Mouse (Mus musculus) heart, adult 18-20 months (tissue): ENCODE results near the gene Bicdl2. TPM values are rescaled to one million over a fixed set of nuclear protein-coding genes. Genes with fewer than 3 reads are reported as not detected.

Experiments
- DNase-seq, 2 experiments: peaks; one replicate each; pipeline ENCODE4 v3.0.0; 2021 to 2022; ENCODE audit warnings: mixed read lengths in 1 of 2
- total RNA-seq, 2 experiments: library from RNA; stranded (reverse); gene quantifications; 2 replicates each; pipeline ENCODE4 v1.2.3; 2021

Gene Bicdl2
- total RNA-seq, 2 experiments from 2014 or later, result not detected

GRCm38 (mm10) chr17:23717003-23717402 is 56.7 kb downstream of the Bicdl2 start:
- no peak for DNase-seq

Other genes starting within 250 kb of the Bicdl2 start
- gene Vmn2r117, start 180.8 kb upstream of the Bicdl2 start, total RNA-seq, result not detected
- gene Zfp213, start 96.3 kb upstream of the Bicdl2 start, total RNA-seq, result 1 to 10 TPM; 6.2 to 7.3 TPM
- gene Zfp13, start 61.0 kb upstream of the Bicdl2 start, total RNA-seq, result 1 to 10 TPM; 2.2 to 3.1 TPM
- gene Zscan10, start 59.6 kb upstream of the Bicdl2 start, total RNA-seq, result not detected
- gene Mmp25, start 15.2 kb upstream of the Bicdl2 start, total RNA-seq, result under 1 TPM in 1 of 2 experiments, not detected in 1; 0.13 TPM
- 100 to 1,000 TPM; 191 to 199 TPM for gene Hcfc1r1, start 13.1 kb downstream of the Bicdl2 start, total RNA-seq
- 10 to 100 TPM; 11.0 to 11.2 TPM for gene Thoc6, start 13.4 kb downstream of the Bicdl2 start, total RNA-seq
- 10 to 100 TPM; 63.7 to 89.9 TPM for gene Tnfrsf12a, start 17.0 kb downstream of the Bicdl2 start, total RNA-seq
- not detected for gene Cldn6, start 18.7 kb downstream of the Bicdl2 start, total RNA-seq
- gene Cldn9, start 23.5 kb downstream of the Bicdl2 start, total RNA-seq, result not detected
- not detected for gene 1520401A03Rik, start 62.3 kb downstream of the Bicdl2 start, total RNA-seq
- 1 to 10 TPM; 1.1 to 1.4 TPM for gene Pkmyt1, start 65.8 kb downstream of the Bicdl2 start, total RNA-seq
- 10 to 100 TPM; 22.9 to 29.2 TPM for gene Paqr4, start 80.4 kb downstream of the Bicdl2 start, total RNA-seq
- under 1 TPM; 0.15 to 0.18 TPM for gene Kremen2, start 85.3 kb downstream of the Bicdl2 start, total RNA-seq
- gene Flywch1, start 111.1 kb downstream of the Bicdl2 start, total RNA-seq, result 10 to 100 TPM; 38.1 to 40.7 TPM
- gene Flywch2, start 125.6 kb downstream of the Bicdl2 start, total RNA-seq, result under 1 TPM in 1 of 2 experiments, not detected in 1; 0.55 TPM
- gene Srrm2, start 130.0 kb downstream of the Bicdl2 start, total RNA-seq, result 100 to 1,000 TPM; 125 to 153 TPM
- 100 to 1,000 TPM; 357 to 360 TPM for gene Elob, start 168.6 kb downstream of the Bicdl2 start, total RNA-seq
- gene Prss33, start 175.6 kb downstream of the Bicdl2 start, total RNA-seq, result not detected
- gene Prss32, start 183.3 kb downstream of the Bicdl2 start, total RNA-seq, result not detected
- gene Prss41, start 183.7 kb downstream of the Bicdl2 start, total RNA-seq, result not detected
- not detected for gene Prss21, start 207.6 kb downstream of the Bicdl2 start, total RNA-seq
- not detected for gene Dcpp1, start 220.4 kb downstream of the Bicdl2 start, total RNA-seq
- gene Dcpp2, start 220.4 kb downstream of the Bicdl2 start, total RNA-seq, result not detected